Mouse (Mus musculus) cerebellum, adult 2 months (tissue): ENCODE measurements at regions not wholly inside any gene's neighbourhood (a gene's known extent, or its start where the extent isn't known, plus 50 kb on each side); places are given as distances from the start of the nearest gene placed in this dataset.

ENCODE experiments used
- DNase-seq, 2 experiments: peaks; one replicate each; pipeline ENCODE4 v3.0.0; 2021
- H3K27ac ChIP-seq: fragments of 200-500 bp; 2 replicates; pipeline ENCODE4 v1.5.1; 2012; ENCODE audit warnings: low read length, control low read depth, inconsistent platforms; ENCODE audit not compliant: insufficient read depth
- H3K27me3 ChIP-seq: fragments of 200-500 bp; 2 replicates; pipeline ENCODE4 v1.6.1; 2012; ENCODE audit warnings: inconsistent platforms, mild to moderate bottlenecking, low read length, moderate library complexity; ENCODE audit not compliant: control insufficient read depth, insufficient read depth
- H3K4me1 ChIP-seq: fragments of 200-500 bp; 2 replicates; pipeline ENCODE4 v1.6.1; 2011; ENCODE audit warnings: low read length; ENCODE audit not compliant: control insufficient read depth, insufficient read depth
- H3K4me3 ChIP-seq: fragments of 200-500 bp; replicated peaks from 2 replicates; pipeline ENCODE3; 2011; ENCODE audit warnings: mild to moderate bottlenecking, low read depth, low read length, control low read depth; ENCODE audit not compliant: insufficient read depth
- CTCF ChIP-seq: fragments of 200-500 bp; IDR thresholded peaks from 2 replicates; pipeline ENCODE4 v1.5.1; 2011; ENCODE audit warnings: low read depth, mild to moderate bottlenecking, control low read depth, low read length, moderate library complexity, borderline replicate concordance; ENCODE audit not compliant: insufficient read depth
- POLR2A ChIP-seq: fragments of 200-500 bp; IDR thresholded peaks from 2 replicates; pipeline ENCODE4 v1.6.1; 2011; ENCODE audit warnings: low read length, control low read depth, borderline replicate concordance; ENCODE audit not compliant: insufficient read depth
- WGBS: fragments of 180-500 bp; shearing (Covaris S2); methylation state at CpG from one replicate; pipeline ENCODE4 v1.1.7; 2018; 5-methylcytosine and 5-hydroxymethylcytosine counted together

GRCm38 (mm10) chr7:135848833-135849232 is 132.7 kb upstream of the Mki67 start:
- no peak for DNase-seq
- no peak for TF ChIP-seq CTCF
- 62% methylated on average over 5 of the region's 5 CpGs for WGBS
- H3K4me1 ChIP-seq = no peaks in the 10 kb centered on the region
- no peak overlapping the region for H3K27ac ChIP-seq
- H3K27me3 ChIP-seq = no peaks in the 10 kb centered on the region; the same call in 1 of the 2 replicates
- H3K4me3 ChIP-seq = no peak overlapping the region

DNA sequence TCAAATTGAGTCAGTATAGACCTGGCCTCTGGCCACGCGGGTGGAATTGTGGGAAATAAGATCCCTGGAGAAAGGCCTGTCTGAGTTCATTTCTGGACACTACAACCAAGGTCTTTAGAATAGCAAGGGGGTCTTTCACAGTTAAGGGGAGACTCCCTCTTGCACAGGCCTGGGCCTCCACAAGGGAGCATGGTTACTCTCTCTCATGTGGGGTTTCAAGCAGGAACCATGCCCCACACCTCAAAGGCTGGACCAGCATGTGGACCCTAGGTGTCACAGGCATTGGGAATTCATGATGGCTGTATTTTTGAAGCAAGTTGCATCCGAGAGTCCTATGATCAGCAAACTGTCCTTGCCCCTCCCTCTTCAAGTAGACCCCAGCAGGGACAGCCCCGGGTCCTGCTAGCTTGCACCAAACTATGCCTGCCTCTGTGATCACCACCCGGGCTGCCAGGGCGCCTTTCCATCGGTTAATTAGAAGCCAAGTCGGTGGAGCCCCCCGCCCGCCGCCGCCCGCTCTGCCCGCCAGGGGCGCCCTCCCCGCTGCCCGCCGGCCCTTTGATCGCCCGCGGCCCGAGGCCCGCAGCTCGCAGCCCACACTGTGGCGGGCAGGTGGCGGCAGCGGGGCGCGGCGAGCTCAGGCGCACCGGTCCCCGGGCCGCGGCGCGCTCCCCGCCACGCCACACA is 137.1 kb upstream of the Mki67 start:
- Histone ChIP-seq H3K4me3 (no peak overlapping the region), H3K27me3 (no peaks in the 10 kb centered on the region; the same call in 1 of the 2 replicates), H3K4me1 (no peaks in the 10 kb centered on the region), H3K27ac (no peak overlapping the region)
- TF ChIP-seq CTCF = no peak
- WGBS = 7% methylated on average over 39 of the region's 39 CpGs
- DNase-seq = no peak

GRCm38 (mm10) chr7:135853814-135854324 is 137.7 kb upstream of the Mki67 start:
- no peaks in the 10 kb centered on the region; the same call in 1 of the 2 replicates for H3K27me3 ChIP-seq
- no peak overlapping the region for H3K27ac ChIP-seq
- 21% methylated on average over 10 of the region's 10 CpGs for WGBS
- H3K4me3 ChIP-seq = no peak overlapping the region
- TF ChIP-seq CTCF = no peak
- no peak for TF ChIP-seq POLR2A
- no peaks in the 10 kb centered on the region for H3K4me1 ChIP-seq
- no peak for DNase-seq

DNA sequence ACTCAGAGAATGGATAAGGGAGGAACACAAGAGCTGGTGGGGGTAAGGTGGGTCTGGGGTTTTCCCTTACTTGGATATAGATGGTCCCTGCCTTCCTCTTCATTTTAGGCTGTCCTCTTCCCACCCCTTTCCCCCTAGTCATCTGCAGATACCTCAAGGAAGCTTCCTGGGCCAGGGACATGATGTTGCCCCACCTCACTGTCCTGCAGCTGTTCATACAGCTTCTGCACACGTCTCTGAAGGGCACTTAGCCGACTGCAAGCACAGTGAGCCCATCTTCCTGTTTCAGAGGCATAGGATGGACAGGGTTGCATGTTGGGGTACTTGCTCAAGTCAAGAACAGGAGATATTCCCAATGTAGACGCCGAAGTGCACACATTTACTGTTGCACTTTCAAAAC is 144.1 kb upstream of the Mki67 start:
- 62% methylated on average over 4 of the region's 4 CpGs for WGBS
- Histone ChIP-seq H3K27me3 (no peaks in the 10 kb centered on the region; the same call in 1 of the 2 replicates), H3K27ac (no peak overlapping the region), H3K4me3 (no peak overlapping the region), H3K4me1 (no peaks in the 10 kb centered on the region)
- TF ChIP-seq POLR2A = no peak
- TF ChIP-seq CTCF = no peak
- no peak for DNase-seq

DNA sequence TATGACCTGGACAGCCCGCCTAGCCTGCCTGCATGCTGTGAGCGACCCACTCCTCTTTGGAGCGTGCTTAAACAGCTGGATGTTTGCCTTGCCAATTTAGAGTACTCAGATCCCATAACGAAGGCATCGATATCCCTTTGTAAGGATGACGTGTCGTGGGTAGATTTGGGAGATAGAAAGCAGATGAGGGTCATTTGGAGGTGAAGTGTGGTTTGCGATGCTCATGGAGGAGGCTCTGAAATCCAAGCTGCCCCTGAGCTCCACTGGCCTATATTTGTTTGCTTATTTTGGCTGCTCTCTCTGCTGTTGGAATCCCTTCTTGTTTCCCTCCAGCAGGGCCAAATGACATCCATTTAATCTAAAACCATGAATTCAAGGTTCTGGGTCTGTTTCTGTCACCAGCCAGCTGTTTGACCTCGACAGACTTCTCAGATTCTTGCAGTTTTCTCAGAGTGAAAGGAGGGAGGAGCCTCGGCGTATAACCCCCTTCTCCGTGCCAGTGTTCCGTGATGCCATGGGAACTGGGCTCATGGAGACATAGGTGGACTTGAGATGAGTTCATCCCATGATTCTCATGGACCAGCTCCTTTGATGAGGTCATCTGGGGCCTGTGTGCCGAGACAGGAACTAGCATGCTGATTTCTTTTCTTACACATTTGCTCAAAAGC is 144.7 kb upstream of the Mki67 start:
- H3K4me1 ChIP-seq = no peaks in the 10 kb centered on the region
- no peak overlapping the region for H3K4me3 ChIP-seq
- no peak for DNase-seq
- WGBS = 44% methylated on average over 14 of the region's 14 CpGs
- H3K27me3 ChIP-seq = no peaks in the 10 kb centered on the region; the same call in 1 of the 2 replicates
- H3K27ac ChIP-seq = no peak overlapping the region
- TF ChIP-seq POLR2A = no peak

DNA sequence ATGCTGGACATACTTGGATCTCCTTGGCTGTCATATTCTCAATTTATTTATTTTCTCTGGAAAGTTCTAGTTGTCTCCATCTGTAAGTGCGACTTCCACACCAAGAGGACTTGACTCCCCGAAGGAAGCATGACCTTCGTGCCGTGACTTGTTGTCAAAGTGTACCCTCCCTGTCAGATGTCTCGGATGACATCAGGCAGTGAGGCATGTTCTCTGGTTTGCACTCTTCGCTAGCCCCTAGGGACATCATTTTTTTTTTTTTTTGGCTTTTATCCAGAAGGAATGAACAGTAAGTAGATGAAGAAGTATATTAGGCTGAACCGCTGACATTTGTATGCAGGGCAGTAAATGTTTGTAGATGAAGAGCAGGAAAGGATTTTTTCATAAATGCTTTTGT is 145.2 kb upstream of the Mki67 start:
- WGBS = 28% methylated on average over 7 of the region's 7 CpGs
- H3K4me3 ChIP-seq = no peak overlapping the region
- no peak overlapping the region for H3K27ac ChIP-seq
- no peaks in the 10 kb centered on the region for H3K4me1 ChIP-seq
- TF ChIP-seq POLR2A = no peak
- TF ChIP-seq CTCF = no peak
- H3K27me3 ChIP-seq = no peaks in the 10 kb centered on the region; the same call in 1 of the 2 replicates
- no peak for DNase-seq

DNA sequence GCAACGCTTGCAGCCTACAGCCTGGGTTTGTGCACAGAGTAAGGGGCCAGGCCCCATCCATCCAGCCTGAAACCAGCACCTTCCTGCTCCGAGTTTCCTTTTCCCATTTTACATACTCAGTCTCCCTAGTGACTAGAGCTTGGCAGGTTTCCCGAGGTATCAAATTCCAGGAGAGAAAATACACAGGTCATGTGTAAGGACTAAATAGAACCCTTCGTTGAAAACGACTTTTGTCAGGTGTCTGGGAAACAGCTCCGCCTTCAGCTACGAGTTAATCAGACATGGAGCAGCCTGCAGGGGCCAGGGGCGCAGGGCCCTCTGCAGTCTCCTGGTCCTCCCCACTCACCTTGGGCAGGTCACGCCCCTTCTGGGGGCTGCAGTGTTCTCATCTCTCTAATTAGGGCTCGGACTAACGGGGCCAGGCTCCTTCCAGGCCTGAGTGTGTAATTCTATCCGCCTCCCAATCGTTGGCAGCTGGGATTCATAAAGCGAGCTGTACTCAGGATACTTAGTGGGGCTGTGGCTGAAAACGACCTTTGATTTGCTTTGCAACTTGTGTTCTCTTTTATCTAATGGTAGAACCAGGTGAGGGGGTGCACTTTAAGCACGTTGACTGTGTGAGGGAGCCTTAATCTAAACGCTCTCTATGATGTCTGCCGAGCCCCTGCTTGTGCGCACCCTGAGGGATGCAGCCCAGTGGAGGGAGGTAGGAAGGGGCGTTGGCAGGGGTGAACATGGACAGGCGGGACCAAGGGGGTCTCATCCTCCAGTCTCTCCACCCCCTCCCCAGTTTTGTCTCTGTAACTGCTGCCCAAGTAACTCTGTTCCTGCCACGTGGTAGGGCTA is 147.6 kb upstream of the Mki67 start:
- Histone ChIP-seq H3K4me3 (no peak overlapping the region), H3K27me3 (no peaks in the 10 kb centered on the region; the same call in 1 of the 2 replicates), H3K27ac (no peak overlapping the region), H3K4me1 (no peaks in the 10 kb centered on the region)
- TF ChIP-seq POLR2A = no peak
- TF ChIP-seq CTCF = no peak
- no peak for DNase-seq
- 72% methylated on average over 22 of the region's 22 CpGs for WGBS
